In genomic region chr17:15490542-15490941, GRCm38 (mm10) we compare ENCODE assay signal across 25 mouse cellular contexts.
"Had no signal": no experiment of that assay in that cellular context is flagged by ENCODE, and none has a peak within 500 bp of the region (broad histone marks: within the 10 kb centered on the region; RNA-seq: fewer than 3 reads in every experiment).

No protein-coding gene starts in this region.

- H3K4me3 ChIP-seq: heart, embryonic 10.5 days; heart, embryonic 12.5 days; heart, embryonic 15.5 days; intestine, embryonic 15.5 days; limb, embryonic 10.5 days; limb, embryonic 12.5 days; liver, embryonic 13.5 days; liver, embryonic 15.5 days had no signal

- H3K9me3 ChIP-seq: heart, embryonic 10.5 days; heart, embryonic 12.5 days; heart, embryonic 15.5 days; intestine, embryonic 15.5 days; limb, embryonic 10.5 days; limb, embryonic 12.5 days; liver, embryonic 13.5 days; liver, embryonic 15.5 days had no signal

- DNase-seq: gastrocnemius, postnatal 14 days; gastrocnemius, postnatal 36 days; heart, adult 18-20 months; heart, postnatal 36 days; kidney, adult 18-20 months; kidney, adult 8-10 months; kidney, postnatal 14 days; kidney, postnatal 36 days; layer of hippocampus, adult 9-11 months; layer of hippocampus, postnatal 36 days; liver; liver, embryonic 13.5 days; liver, postnatal 0 days had no signal

- ATAC-seq: hindbrain, embryonic 16.5 days; inflammation-experienced regulatory T-cells, adult 6 months; intestine, embryonic 15.5 days; intestine, postnatal 0 days; liver, postnatal 0 days had no signal

- H3K27me3 ChIP-seq: heart, embryonic 12.5 days; heart, embryonic 15.5 days; intestine, embryonic 15.5 days; limb, embryonic 12.5 days; liver, embryonic 13.5 days; liver, embryonic 15.5 days had no signal

- H3K27ac ChIP-seq: heart, embryonic 10.5 days; heart, embryonic 15.5 days; hindbrain, embryonic 14.5 days; intestine, embryonic 15.5 days; limb, embryonic 10.5 days; limb, embryonic 12.5 days; liver, embryonic 13.5 days; liver, embryonic 15.5 days had no signal

- H3K4me2 ChIP-seq: heart, embryonic 12.5 days; heart, embryonic 15.5 days; hindbrain, embryonic 14.5 days; intestine, embryonic 15.5 days; limb, embryonic 12.5 days; liver, embryonic 11.5 days; liver, embryonic 13.5 days; liver, embryonic 15.5 days had no signal

- H3K9ac ChIP-seq: heart, embryonic 12.5 days; heart, embryonic 15.5 days; hindbrain, embryonic 14.5 days; intestine, embryonic 15.5 days; limb, embryonic 12.5 days; liver, embryonic 13.5 days; liver, embryonic 15.5 days; liver, postnatal 0 days had no signal

- H3K4me1 ChIP-seq: intestine, embryonic 15.5 days; limb, embryonic 10.5 days; limb, embryonic 12.5 days had no signal
